Mouse (Mus musculus): Measurements from ENCODE around the gene Gm28042. TPM values are rescaled to one million over a fixed set of nuclear protein-coding genes. Genes with fewer than 3 reads are reported as not detected.

The Gm28042 gene
- polyA plus RNA-seq, 1 experiment = 0.01 TPM

- H3K4me3 ChIP-seq (replicated peaks) = no peak overlapping the region
- peaks cover 33% of the 10 kb centered on the region for H3K4me1 ChIP-seq (ENCODE audit: control insufficient read depth)
- no peaks in the 10 kb centered on the region for H3K27me3 ChIP-seq (ENCODE audit: control insufficient read depth)
- no peak for TF ChIP-seq TAL1 (IDR thresholded peaks at IDR 0.05; ENCODE audit: low read length)
- TF ChIP-seq GATA1 (IDR thresholded peaks at IDR 0.05; ENCODE audit: low read length) = no peak
- peaks cover 22% of the 10 kb centered on the region for H3K36me3 ChIP-seq (ENCODE audit: control insufficient read depth)
- H3K9me3 ChIP-seq (ENCODE audit: control insufficient read depth, low read length) = no peaks in the 10 kb centered on the region
Observed at GRCm38 (mm10) chr2:120030380-120030779, 3.1 kb downstream of the Gm28042 start.

GRCm38 (mm10) chr2:120032726-120033467, 5.6 kb downstream of the Gm28042 start, which contains the start of gene Pla2g4b:
Pla2g4b (plus strand) TSS chr2:120033417.
- Histone ChIP-seq H3K27me3 (ENCODE audit: control insufficient read depth) (no peaks in the 10 kb centered on the region), H3K4me1 (ENCODE audit: control insufficient read depth) (peaks cover 19% of the 10 kb centered on the region), H3K4me3 (replicated peaks) (no peak within 1 kb of the TSS), H3K36me3 (ENCODE audit: control insufficient read depth) (peaks cover 24% of the 10 kb centered on the region), H3K9me3 (ENCODE audit: control insufficient read depth, low read length) (no peaks in the 10 kb centered on the region)
- TF ChIP-seq TAL1 (IDR thresholded peaks at IDR 0.05; ENCODE audit: low read length) (no peak), GATA1 (IDR thresholded peaks at IDR 0.05; ENCODE audit: low read length) (no peak)

- H3K4me3 ChIP-seq (replicated peaks) = no peak overlapping the region
- TF ChIP-seq GATA1 (IDR thresholded peaks at IDR 0.05; ENCODE audit: low read length) (no peak), TAL1 (IDR thresholded peaks at IDR 0.05; ENCODE audit: low read length) (no peak)
- no peaks in the 10 kb centered on the region for H3K9me3 ChIP-seq (ENCODE audit: control insufficient read depth, low read length)
- no peaks in the 10 kb centered on the region for H3K27me3 ChIP-seq (ENCODE audit: control insufficient read depth)
- H3K36me3 ChIP-seq (ENCODE audit: control insufficient read depth) = peaks cover 24% of the 10 kb centered on the region
- peaks cover 13% of the 10 kb centered on the region for H3K4me1 ChIP-seq (ENCODE audit: control insufficient read depth)
Observed at GRCm38 (mm10) chr2:120033726-120034125, 6.4 kb downstream of the Gm28042 start.

- no peaks in the 10 kb centered on the region for H3K27me3 ChIP-seq (ENCODE audit: control insufficient read depth)
- no peaks in the 10 kb centered on the region for H3K4me1 ChIP-seq (ENCODE audit: control insufficient read depth)
- no peak overlapping the region for H3K4me3 ChIP-seq (replicated peaks)
- TF ChIP-seq GATA1 (IDR thresholded peaks at IDR 0.05; ENCODE audit: low read length) (no peak), TAL1 (IDR thresholded peaks at IDR 0.05; ENCODE audit: low read length) (no peak)
- peaks cover 17% of the 10 kb centered on the region for H3K36me3 ChIP-seq (ENCODE audit: control insufficient read depth)
- H3K9me3 ChIP-seq (ENCODE audit: control insufficient read depth, low read length) = no peaks in the 10 kb centered on the region
Observed at GRCm38 (mm10) chr2:120037744-120038143, 10.5 kb downstream of the Gm28042 start.

GRCm38 (mm10) chr2:120040991-120041390, 13.7 kb downstream of the Gm28042 start:
- Histone ChIP-seq H3K27me3 (ENCODE audit: control insufficient read depth) (no peaks in the 10 kb centered on the region), H3K9me3 (ENCODE audit: control insufficient read depth, low read length) (no peaks in the 10 kb centered on the region), H3K36me3 (ENCODE audit: control insufficient read depth) (peaks cover 15% of the 10 kb centered on the region), H3K4me3 (replicated peaks) (no peak overlapping the region), H3K4me1 (ENCODE audit: control insufficient read depth) (peaks cover 9% of the 10 kb centered on the region)
- TF ChIP-seq TAL1 (IDR thresholded peaks at IDR 0.05; ENCODE audit: low read length) (no peak), GATA1 (IDR thresholded peaks at IDR 0.05; ENCODE audit: low read length) (no peak)

GRCm38 (mm10) chr2:120044101-120044603, 16.9 kb downstream of the Gm28042 start:
- H3K27me3 ChIP-seq (ENCODE audit: control insufficient read depth) = no peaks in the 10 kb centered on the region
- H3K4me3 ChIP-seq (replicated peaks) = no peak overlapping the region
- TF ChIP-seq TAL1 (IDR thresholded peaks at IDR 0.05; ENCODE audit: low read length) (no peak), GATA1 (IDR thresholded peaks at IDR 0.05; ENCODE audit: low read length) (no peak)
- H3K9me3 ChIP-seq (ENCODE audit: control insufficient read depth, low read length) = no peaks in the 10 kb centered on the region
- H3K4me1 ChIP-seq (ENCODE audit: control insufficient read depth) = peaks cover 9% of the 10 kb centered on the region
- H3K36me3 ChIP-seq (ENCODE audit: control insufficient read depth) = peaks cover 13% of the 10 kb centered on the region

- H3K27me3 ChIP-seq (ENCODE audit: control insufficient read depth) = no peaks in the 10 kb centered on the region
- TF ChIP-seq GATA1 (IDR thresholded peaks at IDR 0.05; ENCODE audit: low read length) = no peak
- TF ChIP-seq TAL1 (IDR thresholded peaks at IDR 0.05; ENCODE audit: low read length) = no peak
- no peak overlapping the region for H3K4me3 ChIP-seq (replicated peaks)
- H3K9me3 ChIP-seq (ENCODE audit: control insufficient read depth, low read length) = no peaks in the 10 kb centered on the region
- H3K36me3 ChIP-seq (ENCODE audit: control insufficient read depth) = peaks cover 13% of the 10 kb centered on the region
- peaks cover 9% of the 10 kb centered on the region for H3K4me1 ChIP-seq (ENCODE audit: control insufficient read depth)
Observed at GRCm38 (mm10) chr2:120044676-120045075, 17.4 kb downstream of the Gm28042 start.

- Histone ChIP-seq H3K9me3 (ENCODE audit: control insufficient read depth, low read length) (no peaks in the 10 kb centered on the region), H3K4me3 (replicated peaks) (no peak overlapping the region), H3K4me1 (ENCODE audit: control insufficient read depth) (peaks cover 9% of the 10 kb centered on the region), H3K36me3 (ENCODE audit: control insufficient read depth) (peaks cover 5% of the 10 kb centered on the region), H3K27me3 (ENCODE audit: control insufficient read depth) (no peaks in the 10 kb centered on the region)
- TF ChIP-seq TAL1 (IDR thresholded peaks at IDR 0.05; ENCODE audit: low read length) = no peak
- no peak for TF ChIP-seq GATA1 (IDR thresholded peaks at IDR 0.05; ENCODE audit: low read length)
Observed at GRCm38 (mm10) chr2:120046486-120047310, 19.4 kb downstream of the Gm28042 start.

- no peak for TF ChIP-seq TAL1 (IDR thresholded peaks at IDR 0.05; ENCODE audit: low read length)
- no peak for TF ChIP-seq GATA1 (IDR thresholded peaks at IDR 0.05; ENCODE audit: low read length)
- Histone ChIP-seq H3K36me3 (ENCODE audit: control insufficient read depth) (no peaks in the 10 kb centered on the region), H3K4me1 (ENCODE audit: control insufficient read depth) (peaks cover 9% of the 10 kb centered on the region), H3K27me3 (ENCODE audit: control insufficient read depth) (no peaks in the 10 kb centered on the region), H3K4me3 (replicated peaks) (no peak overlapping the region), H3K9me3 (ENCODE audit: control insufficient read depth, low read length) (no peaks in the 10 kb centered on the region)
Observed at GRCm38 (mm10) chr2:120048173-120048572, 20.9 kb downstream of the Gm28042 start.
